Mouse (Mus musculus): ENCODE measurements around the gene Zbtb22.
"Not testable (repeated sequence)": the region's sequence is repeated elsewhere in the genome, so short reads cannot be mapped to it uniquely, and the experiment has no call there.

Gene Zbtb22

DNA sequence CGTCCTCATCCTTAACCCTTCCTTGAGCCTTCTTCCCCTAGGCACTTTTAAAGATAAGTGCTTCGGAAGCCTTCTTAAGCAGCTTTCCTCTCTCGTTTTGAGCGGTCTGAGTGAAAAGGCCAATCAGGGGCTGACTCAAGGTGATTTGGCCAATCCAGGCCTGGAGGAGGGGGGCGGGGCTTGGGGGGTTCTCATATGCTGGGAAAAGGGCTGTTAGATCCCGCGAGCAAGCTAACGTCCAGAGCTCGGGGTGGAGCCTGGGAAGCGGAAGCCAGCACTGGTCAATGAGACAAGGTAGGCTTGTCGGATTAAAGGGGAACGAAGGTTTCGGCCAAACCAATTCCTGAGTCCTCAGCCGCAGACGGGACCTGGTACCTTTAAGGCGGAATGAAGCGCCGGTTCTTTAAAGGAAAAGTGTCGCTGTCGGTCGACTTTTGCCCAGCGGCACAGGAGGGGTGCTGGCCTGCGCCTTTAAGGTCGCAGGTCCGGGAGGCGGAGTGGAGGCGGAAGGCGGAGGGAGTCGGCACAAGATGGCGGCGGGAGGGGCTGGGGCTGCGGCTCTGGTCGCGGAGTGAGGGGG is at the start of gene Zbtb22, which contains the start of gene Tapbp:
Gene Zbtb22, plus strand, starts transcription at position 234 of the 580 bp plus-strand sequence.
Gene Tapbp, plus strand, starts transcription at position 229 of the 580 bp plus-strand sequence.
- peak; percentile 95 for DNase-seq (ENCODE audit: extremely low spot score, low read depth, low spot score)

DNA sequence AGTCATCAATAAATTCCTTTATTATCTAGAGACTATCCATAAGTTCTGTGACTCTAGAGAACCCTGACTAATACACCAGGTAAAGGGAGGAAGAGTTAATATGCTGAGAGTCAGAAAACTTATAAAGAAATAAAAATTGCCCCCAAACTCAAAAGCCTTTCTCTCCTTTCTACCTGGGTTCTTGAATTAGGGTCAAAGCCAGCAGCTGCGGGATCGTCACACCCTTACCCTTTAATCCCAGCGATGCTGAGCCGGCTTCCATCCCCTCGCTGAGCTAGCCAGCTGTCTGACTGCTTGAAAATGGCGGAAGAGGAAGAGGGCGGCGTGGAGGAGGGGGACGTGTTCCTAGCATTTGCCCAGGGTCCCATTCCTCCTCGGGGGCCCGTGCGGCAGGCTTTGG is 42.2 kb upstream of the Zbtb22 start, which contains the start of gene Gm7029:
Gene Gm7029, plus strand, starts transcription at position 301 of the 400 bp plus-strand sequence.
- DNase-seq (ENCODE audit: extremely low spot score, low read depth, low spot score): not testable (repeated sequence)

DNA sequence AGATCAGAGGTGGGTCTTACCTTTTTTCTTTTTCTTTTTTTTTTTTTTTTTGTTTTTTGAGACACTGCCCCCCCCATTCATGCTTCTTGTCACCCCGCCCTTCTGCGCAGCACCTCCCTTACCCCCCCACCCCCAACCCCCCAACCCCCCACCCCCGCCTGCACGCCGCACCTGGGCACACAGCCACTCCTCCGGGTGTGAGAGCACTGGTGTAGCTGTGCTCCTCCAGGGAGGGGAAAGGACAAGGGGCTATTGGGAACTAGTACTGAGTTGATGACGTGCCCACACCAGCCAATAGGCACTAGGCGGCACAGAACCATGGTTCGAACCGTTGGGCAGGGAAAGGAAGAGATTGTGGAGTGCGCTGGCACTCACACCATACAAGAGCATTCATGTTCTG is 41.3 kb upstream of the Zbtb22 start:
- no peak for DNase-seq (ENCODE audit: extremely low spot score, low read depth, low spot score)

DNA sequence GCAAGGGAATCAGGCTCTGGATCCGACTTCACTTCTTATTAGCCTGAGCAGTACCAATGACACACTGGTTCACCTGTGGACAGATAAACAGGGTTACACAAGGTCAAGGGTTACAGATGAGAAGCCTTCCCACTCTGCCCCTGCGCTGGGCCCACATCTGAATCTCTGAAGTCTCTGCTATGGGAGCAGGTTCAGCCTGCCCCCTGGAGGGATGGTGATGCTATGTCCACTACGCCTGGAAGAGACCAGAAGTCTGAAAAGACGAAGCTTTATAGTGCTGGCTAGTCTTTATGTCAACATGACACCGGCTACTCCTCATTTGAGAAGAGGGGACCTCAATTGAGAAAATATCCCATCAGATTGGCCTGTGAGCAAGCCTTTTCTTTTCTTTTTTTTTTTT is 39.9 kb upstream of the Zbtb22 start:
- DNase-seq (ENCODE audit: extremely low spot score, low read depth, low spot score): not testable (repeated sequence)

DNA sequence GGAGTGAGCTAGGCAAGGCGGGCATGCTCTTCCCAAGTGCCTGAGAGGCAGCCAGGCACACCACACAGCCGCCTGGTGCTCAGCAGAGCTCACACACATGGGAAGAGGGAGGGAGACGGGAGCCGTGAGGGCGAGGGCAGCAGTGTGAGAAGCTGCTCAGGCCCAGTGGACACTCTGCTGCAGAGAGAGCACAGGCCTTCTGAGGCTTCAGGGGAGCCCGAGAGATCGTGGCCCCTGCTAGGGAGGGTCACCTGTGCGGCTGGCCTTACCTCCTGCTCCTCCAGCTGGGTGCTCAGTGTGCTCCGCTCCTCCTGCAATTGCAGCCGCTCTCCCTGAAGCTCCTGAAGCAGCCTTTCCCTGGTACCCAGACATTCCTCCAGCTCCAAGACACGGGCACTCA is 31.4 kb upstream of the Zbtb22 start:
- DNase-seq (ENCODE audit: extremely low spot score, low read depth, low spot score): not testable (repeated sequence)

DNA sequence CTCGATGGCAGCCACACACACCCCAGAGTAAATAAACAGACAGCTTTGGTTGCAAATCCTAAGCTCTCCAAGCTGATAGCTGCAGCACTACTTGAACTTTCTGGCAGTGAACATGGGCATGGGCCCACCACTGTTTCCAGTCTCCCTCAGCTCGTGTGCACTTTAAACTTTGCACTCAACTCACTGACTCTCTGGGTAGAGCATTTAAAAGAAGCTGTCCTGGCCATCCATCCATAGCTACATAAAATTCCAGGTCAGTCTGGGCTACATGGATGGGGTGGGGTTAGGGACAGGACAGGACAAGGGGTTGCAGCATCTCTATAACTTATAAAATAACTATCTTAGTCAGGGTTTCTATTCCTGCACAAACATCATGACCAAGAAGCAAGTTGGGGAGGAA is 27.9 kb upstream of the Zbtb22 start:
- not testable (repeated sequence) for DNase-seq (ENCODE audit: extremely low spot score, low read depth, low spot score)

DNA sequence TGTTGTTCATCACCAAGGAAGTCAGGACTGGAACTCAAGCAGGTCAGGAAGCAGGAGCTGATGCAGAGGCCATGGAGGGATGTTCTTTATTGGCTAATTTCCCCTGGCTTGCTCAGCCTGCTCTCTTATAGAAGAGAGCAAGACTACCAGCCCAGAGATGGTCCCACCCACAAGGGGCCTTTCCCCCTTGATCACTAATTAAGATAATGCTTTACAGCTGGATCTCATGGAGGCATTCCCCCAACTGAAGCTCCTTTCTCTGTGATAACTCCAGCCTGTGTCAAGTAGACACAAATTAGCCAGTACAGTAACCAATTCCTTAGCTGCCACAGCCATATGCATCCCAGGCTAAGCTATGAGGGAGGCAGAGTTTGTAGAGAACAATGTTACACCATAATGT is 27.5 kb upstream of the Zbtb22 start:
- not testable (repeated sequence) for DNase-seq (ENCODE audit: extremely low spot score, low read depth, low spot score)

DNA sequence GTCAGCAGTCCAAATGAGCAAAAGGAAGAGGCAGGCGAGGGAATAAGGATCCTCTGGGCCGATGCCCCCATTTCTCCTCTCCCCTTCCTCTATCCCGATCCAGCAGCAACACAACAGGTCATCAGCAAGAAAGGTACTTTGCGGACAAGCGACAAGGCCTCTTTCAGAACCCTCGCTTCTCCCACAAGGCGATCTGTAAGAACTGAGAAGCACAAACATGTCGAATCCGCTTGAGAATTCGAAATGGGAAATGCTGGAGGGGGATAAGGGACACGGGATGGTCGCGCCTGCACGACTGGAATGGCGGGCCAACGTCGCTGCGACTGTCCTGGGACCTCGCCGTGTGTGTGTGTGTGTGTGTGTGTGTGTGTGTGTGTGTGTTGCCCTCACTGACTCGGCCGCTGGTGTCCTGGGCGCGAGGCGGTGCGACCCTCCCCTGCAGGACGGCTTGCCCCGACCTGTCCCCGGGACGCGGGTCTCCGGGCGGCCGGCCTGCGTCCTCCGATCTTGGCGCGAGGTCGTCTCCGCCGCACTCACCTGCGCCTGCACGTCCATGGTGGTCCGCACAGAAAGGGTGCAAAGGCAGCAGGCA is 25.7 kb upstream of the Zbtb22 start:
- not testable (repeated sequence) for DNase-seq (ENCODE audit: extremely low spot score, low read depth, low spot score)

DNA sequence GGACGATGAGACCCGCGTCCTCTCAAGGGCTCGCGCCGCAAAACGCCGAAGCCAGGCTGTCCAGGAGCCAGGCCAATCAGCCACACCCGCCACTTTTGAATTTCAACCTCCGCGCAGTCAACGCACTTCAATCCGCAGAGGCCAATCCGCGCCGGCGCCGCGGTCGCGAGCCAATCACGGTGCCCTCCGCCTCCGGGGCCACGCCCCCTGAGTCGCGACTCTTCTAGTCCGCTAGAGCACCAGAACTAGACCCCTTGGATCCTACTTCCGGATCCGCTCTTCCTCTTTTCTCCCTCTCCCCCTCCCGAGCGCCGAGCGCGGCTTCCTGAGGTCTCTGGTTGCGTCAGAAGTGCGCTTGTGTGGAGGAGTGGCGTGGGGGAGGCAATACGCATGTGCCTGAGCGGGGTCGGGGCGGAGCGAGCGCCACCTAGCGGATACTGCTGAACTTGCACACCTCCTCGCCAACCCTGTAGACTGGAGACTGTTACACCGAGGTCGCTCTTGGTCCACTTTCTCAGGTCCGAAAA is 25.1 kb upstream of the Zbtb22 start, which contains the start of gene Kifc1:
Gene Kifc1, minus strand, starts transcription at position 129 of the 527 bp plus-strand sequence.
- DNase-seq (ENCODE audit: extremely low spot score, low read depth, low spot score): peak; percentile 99

DNA sequence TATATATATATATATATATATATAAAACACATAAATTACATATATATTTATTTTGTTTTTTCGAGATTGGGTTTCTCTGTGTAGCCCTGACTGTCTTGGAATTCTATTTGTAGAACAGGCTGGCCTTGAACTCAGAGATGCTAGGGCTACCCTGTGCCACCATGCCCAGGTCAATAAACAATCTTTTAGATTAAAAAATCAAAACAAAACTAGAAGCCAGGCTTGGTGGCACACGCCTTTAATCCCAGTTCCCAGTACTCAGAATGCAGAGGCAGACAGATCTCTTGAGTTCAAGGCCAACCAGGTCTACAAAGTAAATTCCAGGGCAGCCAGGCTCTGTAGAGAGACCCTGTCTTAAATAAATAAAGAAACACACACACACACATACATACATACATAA is 24.3 kb upstream of the Zbtb22 start:
- DNase-seq (ENCODE audit: extremely low spot score, low read depth, low spot score): no peak

DNA sequence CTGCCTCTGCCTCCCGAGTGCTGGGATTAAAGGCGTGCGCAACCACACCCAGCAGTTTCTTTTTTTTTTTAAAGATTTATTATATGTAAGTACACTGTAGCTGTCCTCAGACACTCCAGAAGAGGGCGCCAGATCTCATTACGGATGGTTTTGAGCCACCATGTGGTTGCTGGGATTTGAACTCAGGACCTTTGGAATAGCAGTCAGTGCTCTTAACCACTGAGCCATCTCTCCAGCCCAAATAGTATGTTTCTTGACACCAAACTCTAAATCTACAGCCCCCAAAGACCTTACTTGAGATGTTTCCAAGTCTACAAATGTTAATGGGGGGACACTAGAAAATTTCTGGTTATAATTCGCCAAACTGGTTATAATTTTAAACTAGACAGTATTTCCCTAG is 23.8 kb upstream of the Zbtb22 start:
- DNase-seq (ENCODE audit: extremely low spot score, low read depth, low spot score): not testable (repeated sequence)

DNA sequence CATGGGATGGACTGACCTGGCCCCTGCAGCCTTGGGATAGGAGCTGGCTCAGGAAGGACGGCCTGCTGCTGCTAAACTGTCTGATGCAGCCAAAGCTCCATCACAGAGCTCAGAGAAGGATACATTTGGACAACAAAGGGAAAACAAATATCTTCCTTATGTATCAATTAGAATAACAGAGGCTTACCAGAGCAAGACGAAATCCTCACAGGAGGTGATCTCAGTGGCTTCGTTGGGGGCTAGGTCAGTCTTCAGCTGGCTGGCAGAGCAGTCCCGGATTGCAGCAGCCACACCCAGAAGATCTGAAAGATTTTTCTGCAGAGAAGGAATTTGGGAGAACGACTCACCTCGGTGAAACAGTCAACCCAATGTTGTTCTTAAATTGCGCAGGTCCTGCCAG is 23.3 kb upstream of the Zbtb22 start:
- no peak for DNase-seq (ENCODE audit: extremely low spot score, low read depth, low spot score)

DNA sequence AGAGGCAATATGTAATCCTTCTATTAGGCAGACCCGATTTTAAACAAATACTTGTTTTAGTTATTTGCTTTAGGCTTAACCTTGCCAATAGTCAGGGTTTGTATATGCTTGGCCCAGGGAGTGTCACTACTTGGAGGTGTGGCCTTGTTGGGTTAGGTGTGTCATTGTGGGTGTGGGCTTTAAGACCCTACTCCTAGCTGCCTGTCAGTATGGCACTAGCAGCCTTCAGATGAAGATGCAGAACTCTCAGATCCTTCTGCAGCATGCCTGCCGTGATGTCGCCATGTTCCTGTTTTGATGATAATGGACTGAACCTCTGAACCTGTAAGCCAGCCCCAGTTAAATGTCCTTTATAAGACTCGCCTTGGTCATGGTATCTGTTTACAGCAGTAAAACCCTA is 22.7 kb upstream of the Zbtb22 start:
- not testable (repeated sequence) for DNase-seq (ENCODE audit: extremely low spot score, low read depth, low spot score)

DNA sequence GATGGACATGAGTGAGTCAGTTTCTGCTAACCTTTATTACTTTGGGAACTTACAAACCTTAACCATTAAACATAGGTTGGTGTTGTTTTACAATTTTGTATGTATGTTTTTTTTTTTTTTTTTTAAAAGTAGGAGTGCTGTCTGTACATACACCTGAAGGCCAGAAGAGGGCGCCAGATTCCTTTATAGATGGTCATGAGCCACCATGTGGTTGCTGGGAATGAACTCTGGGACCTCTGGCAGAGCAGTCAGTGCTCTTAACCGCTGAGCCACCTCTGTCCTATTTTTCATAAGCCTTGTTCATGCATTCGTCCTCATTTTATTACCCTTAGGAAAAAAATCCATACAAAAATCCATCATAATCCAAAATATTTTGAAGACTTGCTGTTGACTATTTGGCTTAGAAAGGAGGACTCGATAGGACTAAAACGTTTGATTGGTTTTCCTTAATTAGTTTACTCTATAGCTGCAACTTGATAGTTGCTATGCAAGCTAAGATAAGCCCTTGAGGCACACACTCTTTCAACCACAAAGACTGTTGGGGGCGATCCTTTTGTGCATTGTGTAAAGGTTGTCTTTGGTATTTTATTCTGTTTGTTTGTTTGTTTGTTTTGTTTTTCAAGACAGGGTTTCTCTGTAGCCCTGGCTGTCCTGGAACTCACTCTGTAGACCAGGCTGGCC is 18.4 kb upstream of the Zbtb22 start:
- no peak for DNase-seq (ENCODE audit: extremely low spot score, low read depth, low spot score)

DNA sequence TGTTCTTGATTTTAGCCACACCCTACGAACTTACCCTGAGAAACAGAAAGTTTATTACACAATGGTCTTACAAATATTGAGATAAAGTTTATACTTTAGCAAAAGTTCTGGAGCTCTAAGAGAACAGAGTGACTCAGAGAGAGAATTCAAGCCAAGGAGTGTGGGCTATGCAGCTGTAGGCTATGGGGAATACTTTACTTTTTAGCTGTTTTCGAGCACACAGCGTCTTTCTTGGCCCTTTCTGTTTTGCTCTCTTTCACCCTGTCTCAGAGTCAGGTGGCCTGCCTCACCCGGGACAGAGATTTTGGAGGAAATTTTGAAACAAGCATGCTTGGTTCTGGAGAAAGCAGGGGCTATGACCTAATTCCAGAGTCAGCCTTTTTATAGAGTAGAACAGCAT is 17.5 kb upstream of the Zbtb22 start:
- not testable (repeated sequence) for DNase-seq (ENCODE audit: extremely low spot score, low read depth, low spot score)

DNA sequence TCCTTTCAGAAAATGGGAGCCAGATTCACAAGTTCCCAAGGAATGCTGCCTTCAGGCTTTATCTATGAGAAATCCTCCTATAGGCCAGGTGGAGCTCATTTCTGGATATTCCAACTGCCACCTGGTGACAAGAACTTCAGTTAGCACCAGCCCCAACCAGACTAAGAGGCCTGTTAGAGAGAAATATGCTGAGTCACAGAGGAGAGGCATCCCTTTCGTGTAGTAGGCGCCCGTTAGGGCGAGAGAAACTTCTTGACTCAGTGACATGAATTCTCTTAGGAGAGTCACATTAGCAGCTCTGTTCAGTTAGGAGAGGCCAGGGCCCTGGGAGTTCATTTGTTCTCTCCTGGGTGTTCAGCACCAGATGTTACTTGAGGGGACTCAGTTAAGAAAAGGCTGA is 16.1 kb upstream of the Zbtb22 start:
- no peak for DNase-seq (ENCODE audit: extremely low spot score, low read depth, low spot score)

DNA sequence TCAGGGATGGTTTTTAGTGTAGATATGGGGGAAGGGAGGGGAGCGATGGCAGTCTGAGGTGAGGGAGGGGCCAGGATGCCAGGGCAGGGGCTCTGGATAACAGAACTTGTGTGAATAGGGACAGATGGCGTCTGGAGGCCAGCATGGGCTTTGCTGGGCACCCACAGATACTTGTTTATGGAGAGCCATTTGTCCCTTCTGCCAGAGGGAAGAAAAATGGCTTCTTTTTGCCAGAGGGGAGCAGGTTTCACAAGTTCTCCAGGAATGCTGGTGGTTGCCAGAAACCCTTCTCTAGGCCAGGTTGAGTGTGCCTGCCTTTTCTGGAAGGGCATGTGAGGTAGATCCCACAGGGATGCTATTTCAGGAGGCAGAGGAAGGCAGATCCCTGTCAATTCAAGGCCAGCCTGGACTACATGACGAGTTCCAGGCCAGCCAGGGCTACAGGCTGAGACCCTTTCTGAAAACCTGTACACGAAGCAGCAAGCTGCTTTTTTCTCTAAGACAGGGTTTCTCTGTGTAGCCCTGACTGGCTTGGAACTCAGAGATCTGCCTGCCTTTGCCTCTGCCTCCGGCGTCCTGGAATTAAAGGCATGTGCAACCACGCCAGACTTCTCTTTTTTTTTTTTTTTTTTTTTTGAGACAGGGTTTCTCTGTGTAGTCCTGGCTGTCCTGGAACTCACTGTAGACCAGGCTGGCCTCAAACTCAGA is 15.3 kb upstream of the Zbtb22 start:
- no peak for DNase-seq (ENCODE audit: extremely low spot score, low read depth, low spot score)

DNA sequence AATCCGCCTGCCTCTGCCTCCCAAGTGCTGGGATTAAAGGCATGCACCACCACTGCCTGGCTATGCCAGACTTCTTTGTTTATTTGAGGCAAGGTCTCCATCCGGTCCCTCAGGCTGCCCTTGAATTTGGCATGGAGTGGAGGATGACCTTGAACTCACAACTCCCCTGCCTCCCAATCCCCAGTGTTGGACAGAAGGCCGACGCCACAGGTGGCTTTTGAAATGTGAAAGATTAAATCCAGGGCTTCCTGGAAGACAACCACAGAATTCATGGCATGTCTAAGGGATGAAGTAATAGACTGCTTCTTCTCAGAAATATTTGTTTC is 14.8 kb upstream of the Zbtb22 start:
- DNase-seq (ENCODE audit: extremely low spot score, low read depth, low spot score): no peak

DNA sequence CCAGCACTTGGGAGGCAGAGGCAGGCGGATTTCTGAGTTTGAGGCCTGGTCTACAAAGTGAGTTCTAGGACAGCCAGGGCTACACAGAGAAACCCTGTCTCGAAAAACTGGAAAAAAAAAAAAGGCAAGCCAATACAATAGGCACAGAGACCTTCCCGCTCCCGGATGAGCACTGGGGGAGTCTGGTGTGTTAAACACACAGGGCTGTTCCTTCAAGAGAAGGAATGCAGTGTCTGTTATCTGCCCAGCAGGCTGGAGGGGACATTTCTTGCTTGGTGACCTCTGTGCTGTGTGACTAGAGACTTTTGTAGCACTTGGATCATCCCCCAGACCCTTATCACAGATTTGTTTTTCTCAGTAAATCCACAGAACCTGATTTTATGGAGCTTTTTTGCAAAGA is 14.1 kb upstream of the Zbtb22 start:
- no peak for DNase-seq (ENCODE audit: extremely low spot score, low read depth, low spot score)

DNA sequence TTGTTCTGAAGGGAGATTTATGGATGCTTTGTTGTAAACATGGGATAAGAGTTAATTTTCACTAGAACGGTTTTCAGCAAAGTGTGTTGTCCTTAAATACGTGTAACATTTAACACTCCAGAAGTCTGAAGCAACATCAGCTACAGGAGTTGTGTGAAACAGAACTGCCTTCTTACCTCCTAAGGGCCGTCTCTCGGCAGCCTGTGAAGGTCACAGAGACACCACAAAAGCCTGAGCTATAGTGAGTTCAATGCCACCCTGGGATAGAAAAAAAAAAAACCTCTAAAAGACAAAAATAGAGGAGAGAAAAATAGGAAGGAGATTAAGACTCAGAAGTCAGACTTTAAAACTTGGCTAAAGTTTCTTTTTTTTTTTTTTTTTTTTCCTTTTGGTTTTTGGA is 13.6 kb upstream of the Zbtb22 start:
- no peak for DNase-seq (ENCODE audit: extremely low spot score, low read depth, low spot score)

DNA sequence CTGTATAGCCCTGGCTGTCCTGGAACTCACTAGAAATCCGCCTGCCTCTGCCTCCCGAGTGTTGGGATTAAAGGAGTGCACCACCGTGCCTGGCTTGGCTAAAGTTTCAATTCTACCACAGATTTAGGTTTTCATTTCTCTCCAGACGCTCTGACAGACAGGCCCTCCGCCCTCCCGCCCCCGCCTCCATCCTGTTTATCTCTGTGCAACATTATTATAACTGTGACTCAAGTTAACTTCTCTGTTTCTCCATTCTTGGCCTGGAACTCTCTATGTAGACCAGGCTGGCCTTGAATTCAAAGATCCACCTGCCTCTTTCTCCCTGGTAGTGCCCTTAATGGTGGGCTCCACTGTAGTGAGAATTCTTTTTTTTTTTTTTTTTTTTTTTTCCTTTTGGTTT is 13.2 kb upstream of the Zbtb22 start:
- DNase-seq (ENCODE audit: extremely low spot score, low read depth, low spot score): no peak
